Mouse (Mus musculus): ENCODE data around the gene Elf4.
"Not testable (repeated sequence)": the region's sequence is repeated elsewhere in the genome, so short reads cannot be mapped to it uniquely, and the experiment has no call there.

- not testable (repeated sequence) for TF ChIP-seq CTCF (IDR thresholded peaks at IDR 0.05; ENCODE audit: extremely low read depth, insufficient read length, insufficient replicate concordance, low read depth, low read length); POLR2A (IDR thresholded peaks at IDR 0.05; ENCODE audit: low read depth, low read length)
Measured at GRCm38 (mm10) chrX:48436082-48436481, 26.9 kb downstream of the Elf4 start.

Data from small intestine, adult 2 months (tissue).